Mouse (Mus musculus) CH12.LX (cell line): ENCODE measurements around the gene Amer1.

Source experiments
- CHD2 ChIP-seq: IDR thresholded peaks from 2 replicates; pipeline ENCODE4 v1.6.1; 2011; ENCODE audit warnings: low read length, improper control_type of control experiment
- CTCF ChIP-seq, 2 experiments: IDR thresholded peaks in 1 of 2; conservative IDR thresholded peaks in 1 of 2; 2 replicates each; pipeline ENCODE4 v1.5.1; 2011 to 2012; ENCODE audit warnings: low read depth in 2 of 2, low read length in 2 of 2, improper control_type of control experiment in 1 of 2, inconsistent platforms in 1 of 2, mild to moderate bottlenecking in 1 of 2, moderate library complexity in 1 of 2
- ELF1 ChIP-seq: IDR thresholded peaks from 2 replicates; pipeline ENCODE4 v1.6.1; 2014; ENCODE audit warnings: low read depth, mild to moderate bottlenecking, inconsistent platforms, low read length, improper control_type of control experiment
- HCFC1 ChIP-seq: IDR thresholded peaks from 2 replicates; pipeline ENCODE4 v1.6.1; 2012; ENCODE audit warnings: low read depth, mild to moderate bottlenecking, inconsistent platforms, low read length, improper control_type of control experiment
- MAFK ChIP-seq: IDR thresholded peaks from 2 replicates; pipeline ENCODE4 v1.6.1; 2011; ENCODE audit warnings: low read length, improper control_type of control experiment; ENCODE audit not compliant: insufficient replicate concordance
- MAX ChIP-seq: IDR thresholded peaks from 2 replicates; pipeline ENCODE4 v1.6.1; 2011; ENCODE audit warnings: low read length, improper control_type of control experiment
- POLR2A ChIP-seq: IDR thresholded peaks from 2 replicates; pipeline ENCODE4 v1.6.1; 2011; ENCODE audit warnings: low read depth, mild to moderate bottlenecking, improper control_type of control experiment, low read length
- RAD21 ChIP-seq: IDR thresholded peaks from 2 replicates; pipeline ENCODE4 v1.6.1; 2011; ENCODE audit warnings: low read depth, mild to moderate bottlenecking, low read length, improper control_type of control experiment, moderate library complexity
- SMC3 ChIP-seq: IDR thresholded peaks from 2 replicates; pipeline ENCODE4 v1.6.1; 2011; ENCODE audit warnings: low read depth, low read length, improper control_type of control experiment

- no peak for TF ChIP-seq MAX
- TF ChIP-seq POLR2A, result no peak
- no peak for TF ChIP-seq HCFC1
- no peak for TF ChIP-seq CTCF (conservative IDR thresholded peaks at IDR 0.05 in 1 of 2, IDR thresholded peaks at IDR 0.05 in 1 of 2; ENCODE audit: low read depth in 2 of 2, low read length in 2 of 2)
- no peak for TF ChIP-seq RAD21
- TF ChIP-seq ELF1, result no peak
- no peak for TF ChIP-seq SMC3
- no peak for TF ChIP-seq MAFK
- no peak for TF ChIP-seq CHD2
These were observed 7.4 kb downstream of the Amer1 start for GRCm38 (mm10) chrX:95437236-95437635.
